Mouse (Mus musculus): ENCODE measurements at regions not wholly inside any gene's neighbourhood (a gene's known extent, or its start where the extent isn't known, plus 50 kb on each side); places are given as distances from the start of the nearest gene placed in this dataset.

DNA sequence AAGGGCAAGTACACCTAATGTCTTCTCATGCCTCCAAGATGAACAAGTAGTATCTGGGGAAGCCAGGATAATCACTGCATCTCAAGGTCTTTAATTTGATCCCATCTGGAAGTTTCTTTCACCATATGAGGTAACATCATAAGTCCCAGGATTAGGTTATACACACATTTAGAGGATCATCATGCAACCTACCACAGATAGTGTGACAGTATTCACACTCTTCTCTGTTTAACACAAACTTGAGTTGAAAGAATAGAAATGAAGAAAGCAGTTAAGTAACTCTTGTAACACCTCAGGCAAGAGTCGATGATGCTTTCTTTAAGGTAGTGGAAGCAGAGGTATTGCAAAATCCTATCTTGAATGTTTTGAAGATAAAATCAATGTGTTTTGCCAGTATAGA is 116.3 kb upstream of the Gm9972 start:
- TF ChIP-seq CTCF (IDR thresholded peaks at IDR 0.05; ENCODE audit: control insufficient read depth, insufficient read depth, insufficient read length) (no peak), USF1 (IDR thresholded peaks at IDR 0.05; ENCODE audit: low read depth) (no peak), MAX (IDR thresholded peaks at IDR 0.05) (no peak), CEBPB (IDR thresholded peaks at IDR 0.05; ENCODE audit: low read depth) (no peak), MYOG (IDR thresholded peaks at IDR 0.05; ENCODE audit: control insufficient read depth, extremely low read depth, insufficient read length) (no peak), MYOD1 (IDR thresholded peaks at IDR 0.05; ENCODE audit: control insufficient read depth, insufficient read length, low read depth) (no peak)
